Mouse (Mus musculus) liver, embryonic 14 days (tissue): ENCODE results near the gene Fam98c. TPM values are rescaled to one million over a fixed set of nuclear protein-coding genes. Genes with fewer than 3 reads are reported as not detected.

Experiments used
- polyA plus RNA-seq: library from polyadenylated mRNA; depleted of rRNA; stranded (reverse); fragments of >200 nt; gene quantifications from 2 replicates; pipeline ENCODE4 v1.2.3, GENCODE M21; 2012; rRNA removed

Fam98c gene
- polyA plus RNA-seq: 4.9 and 5.1 TPM in 2 replicates

GRCm38 (mm10) chr7:29155838-29156782 is at the start of gene Fam98c:
Gene Fam98c, minus strand, starts transcription at chr7:29156234.

GRCm38 (mm10) chr7:29180077-29180853 is 24.2 kb upstream of the Fam98c start, which contains the start of gene Psmd8:
Gene Psmd8, minus strand, starts transcription at chr7:29180701.

DNA sequence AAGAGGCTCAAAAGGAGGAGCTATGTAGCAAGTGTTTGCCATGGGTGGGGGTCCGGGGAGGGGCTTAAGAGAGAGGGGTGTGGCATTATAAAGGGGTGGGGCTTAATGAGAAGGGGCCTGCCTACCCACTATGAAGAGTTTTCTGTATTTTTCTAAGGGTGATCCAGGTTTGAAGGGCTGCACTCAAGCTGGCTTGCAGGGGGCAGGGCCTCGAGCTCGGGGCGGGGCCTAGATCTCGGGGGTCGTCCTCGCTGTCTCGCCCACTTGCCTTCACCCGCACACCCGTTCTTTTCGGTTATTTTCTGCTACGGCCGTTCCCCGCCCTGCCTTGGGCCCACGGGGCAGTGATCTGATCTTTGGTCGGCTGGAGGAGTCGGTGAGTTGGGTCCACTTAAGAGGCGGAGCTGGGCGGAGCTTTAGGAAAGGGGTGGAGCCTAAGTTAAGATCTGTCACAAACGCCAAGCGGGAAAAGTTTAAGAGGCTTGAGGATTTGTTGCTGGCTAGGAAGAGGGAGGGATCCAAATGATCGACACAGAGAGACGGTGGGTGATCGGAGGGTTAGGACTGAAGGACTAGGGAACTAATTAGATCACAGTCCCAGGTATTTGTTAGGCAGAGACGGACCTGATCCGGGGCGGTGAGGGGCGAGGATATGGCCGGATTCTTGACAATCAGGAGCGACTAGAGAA is 14.2 kb upstream of the Fam98c start, which contains the start of the genes Ggn and Spred3:
Ggn (plus strand) TSS at position 145 of the 689 bp plus-strand sequence.
Spred3 (minus strand) TSS at position 346 of the 689 bp plus-strand sequence.

GRCm38 (mm10) chr7:29134693-29135386 is 21.2 kb downstream of the Fam98c start, which contains the start of gene Rasgrp4:
Gene Rasgrp4, plus strand, starts transcription at chr7:29134851.

DNA sequence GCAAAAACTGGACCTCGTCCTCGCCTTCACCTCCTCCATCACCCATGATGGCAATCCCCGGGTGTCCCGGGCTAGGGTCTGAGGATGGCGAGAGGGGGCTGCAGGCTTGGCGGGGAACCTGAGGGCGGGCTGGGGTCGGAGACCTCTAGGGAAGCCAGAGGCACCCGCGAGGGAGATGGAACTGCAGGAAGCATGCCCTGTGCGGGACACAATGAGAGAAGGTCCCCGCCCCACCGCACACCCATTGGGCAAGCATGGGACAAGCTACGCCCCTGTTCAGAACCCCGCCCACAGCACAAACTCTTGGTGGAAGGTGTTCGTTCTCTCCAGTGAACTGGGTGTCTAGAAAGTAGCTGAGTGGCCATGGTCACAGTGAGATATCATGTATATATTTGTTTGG is 31.1 kb downstream of the Fam98c start, which contains the start of gene Ryr1:
Ryr1 (minus strand) TSS at position 210 of the 400 bp plus-strand sequence.

Other genes starting within 250 kb of the Fam98c start
- gene Actn4, start 193.9 kb downstream of the Fam98c start, polyA plus RNA-seq: 72.7 and 82.7 TPM in 2 replicates
- gene Eif3k, start 174.4 kb downstream of the Fam98c start, polyA plus RNA-seq: 261 and 285 TPM in 2 replicates
- gene Map4k1, start 174.2 kb downstream of the Fam98c start, polyA plus RNA-seq: 16.5 and 17.9 TPM in 2 replicates
- 0.07 and 0.53 TPM in 2 replicates for gene Ryr1, start 31.1 kb downstream of the Fam98c start, polyA plus RNA-seq
- 0.74 and 1.4 TPM in 2 replicates for gene Rasgrp4, start 21.4 kb downstream of the Fam98c start, polyA plus RNA-seq
- 0.02 and 0.05 TPM in 2 replicates for gene Ggn, start 14.0 kb upstream of the Fam98c start, polyA plus RNA-seq
- 0.39 and 0.42 TPM in 2 replicates for gene Spred3, start 14.2 kb upstream of the Fam98c start, polyA plus RNA-seq
- gene Psmd8, start 24.5 kb upstream of the Fam98c start, polyA plus RNA-seq: 82.7 and 94.2 TPM in 2 replicates
- gene Catsperg1, start 57.8 kb upstream of the Fam98c start, polyA plus RNA-seq: 0.36 and 0.51 TPM in 2 replicates
- 1.8 and 2.2 TPM in 2 replicates for gene Kcnk6, start 76.3 kb upstream of the Fam98c start, polyA plus RNA-seq
- 20.9 and 23.8 TPM in 2 replicates for gene Yif1b, start 82.1 kb upstream of the Fam98c start, polyA plus RNA-seq
- gene 2200002D01Rik, start 92.2 kb upstream of the Fam98c start, polyA plus RNA-seq: 1.2 and 2.4 TPM in 2 replicates
- 13.2 and 15.3 TPM in 2 replicates for gene Spint2, start 125.7 kb upstream of the Fam98c start, polyA plus RNA-seq
- gene Ppp1r14a, start 133.1 kb upstream of the Fam98c start, polyA plus RNA-seq: 2.3 and 2.4 TPM in 2 replicates
- gene Dpf1, start 147.7 kb upstream of the Fam98c start, polyA plus RNA-seq: 0.69 and 0.89 TPM in 2 replicates